Mouse (Mus musculus) thymus, postnatal 36 days (tissue): Measurements from ENCODE around the gene AC134908.4.

ENCODE experiments used
- DNase-seq, 2 experiments: peaks; one replicate each; pipeline ENCODE4 v3.0.0; 2022; ENCODE audit warnings: mixed read lengths in 2 of 2

AC134908.4 gene

DNA sequence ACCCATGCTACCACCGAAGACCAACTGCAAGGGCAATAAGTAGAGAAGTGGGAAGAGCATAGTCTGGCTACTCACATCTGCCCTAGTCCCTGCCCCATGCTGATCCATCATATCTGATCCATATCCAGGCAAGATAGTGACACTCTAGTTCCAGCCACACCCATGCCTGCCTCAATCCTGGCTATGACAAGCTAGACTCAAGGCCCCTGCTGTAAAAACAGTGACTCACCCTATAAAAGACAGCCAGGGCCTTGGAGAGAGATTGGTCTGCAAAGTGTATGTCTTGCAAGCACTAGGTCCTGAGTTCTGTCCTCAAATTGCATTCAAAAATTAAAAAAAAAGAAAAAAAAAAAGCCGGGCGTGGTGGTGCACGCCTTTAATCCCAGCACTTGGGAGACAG lies 11.0 kb upstream of the AC134908.4 start:
- no peak for DNase-seq

GRCm38 (mm10) chr17:25802825-25803517 lies 7.5 kb upstream of the AC134908.4 start:
- no peak for DNase-seq

GRCm38 (mm10) chr17:25801029-25801428 lies 5.6 kb upstream of the AC134908.4 start:
- DNase-seq, result peak; percentile 68 to 70

- DNase-seq, result peak; percentile 91 to 93
Observed at GRCm38 (mm10) chr17:25796951-25797369, 1.5 kb upstream of the AC134908.4 start, which contains the start of gene Metrn. Metrn (minus strand) TSS chr17:25797136.

DNA sequence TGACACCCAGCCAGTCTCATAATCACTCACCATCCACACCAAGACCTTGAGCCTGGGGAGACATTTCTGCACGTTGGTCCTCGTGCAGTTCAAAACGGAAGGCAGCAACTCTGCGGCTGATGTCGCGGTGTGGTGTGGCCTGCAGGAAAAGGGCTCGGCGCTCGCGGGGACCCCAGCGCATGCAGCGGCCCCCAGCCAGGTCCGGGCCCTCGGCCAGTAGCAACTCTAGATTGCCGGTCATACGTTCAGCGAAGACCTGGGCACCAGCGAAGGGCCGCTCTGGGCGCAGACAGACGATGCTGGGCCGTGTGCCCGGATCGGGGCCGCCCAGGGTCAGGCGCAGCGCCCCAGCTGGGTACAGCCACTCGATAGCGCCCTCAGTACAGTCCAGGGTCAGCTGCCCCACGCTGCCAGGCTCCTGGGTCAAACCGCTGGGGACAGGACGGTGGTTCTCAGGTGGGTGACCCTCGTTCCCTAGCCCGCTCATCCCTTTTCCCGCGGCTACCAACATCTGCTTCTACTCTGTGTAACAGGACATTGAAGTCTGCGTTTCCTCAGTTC lies 832 bp upstream of the AC134908.4 start:
- DNase-seq, result peak in 1 of 2 experiments; percentile 30

GRCm38 (mm10) chr17:25794998-25795397 lies 461 bp downstream of the AC134908.4 start:
- DNase-seq, result no peak

DNA sequence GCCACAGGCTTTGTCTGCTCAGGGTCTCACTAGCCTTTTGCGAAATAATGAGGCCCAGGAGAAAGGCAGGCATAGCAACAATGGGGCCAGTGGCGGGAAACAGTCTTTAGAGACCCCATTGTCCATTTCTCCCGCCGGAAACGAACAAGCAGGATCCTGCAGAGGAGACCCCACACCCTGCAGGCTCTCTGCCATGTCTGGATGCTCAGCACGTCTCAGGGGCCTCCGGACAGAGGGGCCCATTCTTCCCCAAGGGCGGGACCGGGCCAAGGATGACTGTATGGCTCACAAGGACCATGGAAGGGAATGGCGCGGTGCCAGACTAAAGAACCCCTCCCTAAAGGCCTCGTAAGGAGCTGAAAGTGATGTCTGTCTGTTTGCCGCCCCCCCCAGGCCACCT lies 1.3 kb downstream of the AC134908.4 start:
- no peak for DNase-seq

- DNase-seq, result peak; percentile 83 to 88
Observed at GRCm38 (mm10) chr17:25792615-25793014, 2.8 kb downstream of the AC134908.4 start, which contains the start of gene Fam173a. Fam173a (minus strand) TSS chr17:25792901.

GRCm38 (mm10) chr17:25791843-25792527 lies 3.5 kb downstream of the AC134908.4 start:
- DNase-seq, result peak; percentile 83 to 84

DNA sequence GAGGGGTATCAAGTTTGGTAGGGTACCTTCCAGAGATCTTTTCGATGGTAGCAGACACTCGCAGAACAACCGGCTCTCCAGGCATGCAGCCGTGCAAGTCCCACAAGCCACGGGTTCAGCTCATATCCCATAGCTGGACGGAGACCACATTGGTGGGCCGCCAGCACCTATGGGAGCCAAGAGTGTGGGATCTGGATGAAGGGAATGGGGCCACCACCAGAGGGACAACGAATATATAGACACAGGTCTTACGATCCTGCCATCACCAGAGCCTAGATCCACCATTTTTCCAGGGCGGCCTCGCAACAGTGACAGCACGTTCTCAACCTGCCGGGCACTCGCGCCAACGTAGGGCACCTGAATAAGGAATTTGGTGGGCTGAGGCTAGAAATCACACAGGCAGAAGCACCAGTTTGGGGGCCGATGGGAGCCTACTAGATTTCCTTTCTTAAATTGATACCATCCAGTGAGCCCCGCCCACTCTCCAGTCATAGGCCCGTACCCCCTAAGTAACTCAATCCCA lies 4.1 kb downstream of the AC134908.4 start:
- no peak for DNase-seq

- no peak for DNase-seq
Observed at GRCm38 (mm10) chr17:25786781-25787504, 8.5 kb downstream of the AC134908.4 start.

DNA sequence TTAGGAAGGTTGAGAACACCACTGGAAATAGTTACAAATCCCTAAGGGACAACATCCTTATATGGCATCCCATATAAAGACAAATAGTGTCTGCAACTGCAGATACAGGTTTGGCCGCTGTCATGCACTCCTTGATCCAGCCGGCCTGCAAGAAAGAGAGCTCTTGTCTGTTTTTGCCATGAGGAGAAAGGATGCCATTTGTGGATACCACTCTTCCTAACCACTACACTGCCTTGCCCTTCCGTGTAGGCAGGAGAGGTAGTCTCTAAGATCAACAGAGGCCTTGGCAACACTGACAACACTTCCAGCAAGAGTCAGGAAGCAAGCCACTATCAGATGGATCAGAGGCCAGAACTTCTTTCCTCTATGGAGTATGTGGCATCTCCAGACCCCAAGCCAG lies 9.2 kb downstream of the AC134908.4 start, which contains the start of gene Ccdc78:
Ccdc78 (plus strand) TSS at position 301 of the 400 bp plus-strand sequence.
- no peak for DNase-seq

GRCm38 (mm10) chr17:25785281-25785745 lies 10.1 kb downstream of the AC134908.4 start, which contains the start of gene Haghl:
Haghl (minus strand) TSS chr17:25785673.
- peak; percentile 92 to 94 for DNase-seq

DNA sequence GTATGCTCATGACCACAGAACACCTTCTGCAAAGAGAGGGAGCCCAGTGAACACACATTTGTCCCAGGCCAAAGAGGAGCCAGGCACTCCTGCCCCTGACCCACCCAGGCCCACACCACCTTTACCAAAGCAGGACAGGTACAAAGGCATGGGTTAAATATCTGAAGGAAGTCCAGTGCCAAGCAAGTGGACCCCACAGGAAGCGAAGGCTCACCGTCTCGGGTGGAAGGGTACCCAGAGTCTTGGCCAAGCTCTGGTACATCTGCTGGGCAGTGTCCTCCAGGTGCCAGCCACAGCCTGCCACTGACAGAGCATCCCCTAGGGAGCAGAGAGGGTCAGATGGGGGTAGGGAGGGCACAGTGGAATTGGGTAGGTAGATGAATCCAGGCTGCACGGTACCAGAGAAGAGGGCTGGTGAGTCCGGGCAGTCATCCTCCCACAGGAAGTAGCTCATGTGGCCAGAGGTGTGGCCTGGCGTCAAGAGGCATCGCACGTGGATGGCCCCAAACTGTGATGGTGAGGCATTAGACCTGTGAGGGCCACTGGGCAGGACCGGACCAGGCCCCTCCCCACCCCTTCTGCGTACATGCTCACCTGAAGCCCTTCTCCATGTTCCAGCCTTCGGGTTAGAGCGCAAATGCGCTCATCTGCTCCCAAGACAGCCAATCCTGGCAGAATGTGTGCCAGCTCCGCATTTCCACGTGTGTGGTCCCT lies 11.4 kb downstream of the AC134908.4 start:
- DNase-seq, result no peak

GRCm38 (mm10) chr17:25783086-25783485 lies 12.4 kb downstream of the AC134908.4 start:
- no peak for DNase-seq

DNA sequence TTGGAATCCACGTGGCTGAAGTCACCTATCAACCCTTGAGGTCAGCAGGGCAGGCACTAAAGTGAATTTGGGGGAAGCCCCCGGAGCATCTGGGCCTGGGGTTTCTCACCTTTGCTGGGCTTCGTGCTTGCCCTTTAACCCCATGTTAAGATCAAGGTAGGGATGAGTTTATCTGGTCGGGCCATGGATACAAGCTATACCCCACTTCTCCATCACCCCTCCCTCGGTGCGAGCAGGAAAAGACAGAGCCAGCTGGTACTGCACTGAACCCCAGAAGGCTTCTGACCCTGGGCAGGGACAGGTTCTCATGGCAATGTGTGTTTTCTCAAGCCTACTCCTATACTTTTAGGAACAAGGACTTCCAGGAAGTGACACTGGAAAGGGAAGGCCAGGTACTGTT lies 14.1 kb downstream of the AC134908.4 start:
- no peak for DNase-seq

DNA sequence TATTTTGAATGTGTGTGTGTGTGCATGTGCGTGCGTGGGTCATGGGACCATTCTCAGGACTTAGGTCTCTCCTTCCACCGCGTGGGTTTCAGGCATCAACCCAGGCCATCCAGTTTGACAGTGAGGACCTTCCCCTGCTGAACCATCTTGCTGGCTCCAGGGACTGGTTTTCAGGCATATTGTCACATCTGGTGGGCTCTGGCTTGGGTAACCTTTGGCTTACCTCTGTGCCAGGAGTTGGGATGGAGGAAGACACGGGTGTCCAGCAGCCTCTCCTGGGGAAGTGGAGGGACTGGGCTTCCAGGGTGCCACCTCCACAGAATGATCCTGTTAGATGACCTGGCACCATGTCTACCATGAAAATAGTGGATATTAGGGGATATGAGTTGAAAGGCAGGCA lies 17.5 kb downstream of the AC134908.4 start:
- peak in 1 of 2 experiments; percentile 3 for DNase-seq

GRCm38 (mm10) chr17:25775318-25776062 lies 20.0 kb downstream of the AC134908.4 start:
- no peak for DNase-seq

DNA sequence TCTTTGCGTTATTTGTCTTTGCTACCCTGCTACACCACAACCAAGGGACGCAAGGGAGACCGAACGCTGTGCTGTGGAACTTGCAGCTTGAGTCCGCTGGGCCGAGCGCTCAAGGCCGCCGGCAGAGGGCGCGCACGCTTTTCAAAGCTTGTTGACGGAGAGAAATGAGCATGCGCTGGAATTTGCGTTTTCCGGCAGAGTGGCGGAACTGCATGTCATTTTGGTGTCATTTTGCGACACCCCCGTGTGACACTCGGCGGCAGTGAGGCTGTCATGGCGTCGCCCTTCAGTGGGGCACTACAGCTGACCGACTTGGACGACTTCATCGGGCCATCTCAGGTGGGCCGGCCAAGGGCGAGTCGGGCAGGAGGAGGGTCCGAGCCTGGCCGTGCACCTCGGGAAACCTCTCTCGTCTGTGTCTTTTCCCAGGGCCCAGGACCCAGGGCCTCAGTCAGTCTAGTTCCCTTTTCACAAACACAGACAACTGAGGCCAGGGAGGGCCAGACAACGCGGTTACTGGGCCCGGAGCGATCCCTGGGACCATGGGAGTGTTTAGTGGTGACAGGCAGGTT lies 21.8 kb downstream of the AC134908.4 start, which contains the start of gene Narfl:
Narfl (plus strand) TSS at position 228 of the 572 bp plus-strand sequence.
- DNase-seq, result peak; percentile 95 to 97

GRCm38 (mm10) chr17:25769331-25769730 lies 26.1 kb downstream of the AC134908.4 start:
- no peak for DNase-seq

- no peak for DNase-seq
Observed at GRCm38 (mm10) chr17:25765886-25766285, 29.6 kb downstream of the AC134908.4 start.
